Mouse (Mus musculus): ENCODE measurements around the gene Nceh1.
A peak's percentile ranks its signal among the peaks of the same experiment; 100 is the strongest.

Nceh1 gene

DNA sequence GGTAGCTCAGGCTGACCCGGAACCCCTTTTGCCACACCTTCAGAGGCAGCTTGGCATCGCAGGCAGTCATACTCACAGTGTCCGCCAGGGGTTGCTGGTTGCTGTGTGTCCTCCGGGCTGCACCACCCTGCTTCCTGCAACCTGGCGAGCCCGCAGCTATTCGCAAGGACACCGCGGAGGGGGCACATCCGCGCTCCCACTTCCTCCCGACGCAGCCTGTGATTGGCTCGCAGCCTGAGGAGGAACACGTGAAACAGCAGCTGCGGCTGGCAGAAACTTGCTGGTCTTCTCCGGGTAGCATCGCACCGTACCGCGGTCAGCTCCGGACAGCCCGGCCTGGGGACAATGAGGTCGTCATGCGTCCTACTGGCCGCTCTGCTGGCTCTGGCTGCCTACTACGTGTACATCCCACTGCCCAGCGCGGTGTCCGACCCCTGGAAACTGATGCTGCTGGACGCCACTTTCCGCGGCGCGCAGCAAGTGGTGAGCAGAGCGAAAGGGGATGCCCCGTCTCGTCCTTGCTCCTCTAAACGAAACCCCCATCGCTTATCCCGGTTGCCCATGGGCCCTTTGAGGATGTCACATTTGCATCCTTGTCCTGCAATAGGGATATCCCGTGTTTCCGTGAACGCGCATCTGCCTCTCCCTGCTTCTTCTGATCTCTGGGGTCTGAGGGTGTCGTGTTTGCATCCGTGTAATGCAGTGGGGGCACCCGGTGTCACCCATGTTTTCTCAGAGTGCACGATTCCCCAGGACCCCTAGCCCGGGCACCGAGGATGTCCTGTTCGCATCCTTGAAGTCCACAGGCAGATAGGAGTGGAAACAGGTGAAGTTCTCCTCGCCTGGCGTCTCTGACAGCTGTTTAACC is at the start of gene Nceh1:
Gene Nceh1, plus strand, starts transcription at position 233 of the 868 bp plus-strand sequence.
- peak; percentile 96 for DNase-seq

DNA sequence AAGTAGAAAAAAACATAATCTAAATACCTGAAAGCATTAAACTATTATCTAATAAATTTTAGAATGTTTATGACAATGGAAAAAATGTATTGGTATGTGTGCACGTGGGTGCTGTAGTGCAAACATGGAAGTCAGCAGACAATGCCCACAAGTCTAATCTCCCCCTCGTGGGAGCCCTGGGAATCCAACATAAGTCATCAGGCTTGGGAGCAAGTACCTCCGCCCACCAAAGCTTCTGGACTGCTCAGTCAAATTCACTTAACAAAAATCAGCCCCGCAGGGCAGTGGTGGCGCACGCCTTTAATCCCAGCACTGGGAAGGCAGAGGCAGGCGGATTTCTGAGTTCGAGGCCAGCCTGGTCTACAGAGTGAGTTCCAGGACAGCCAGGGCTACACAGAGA is 42.7 kb upstream of the Nceh1 start:
- no peak for DNase-seq

DNA sequence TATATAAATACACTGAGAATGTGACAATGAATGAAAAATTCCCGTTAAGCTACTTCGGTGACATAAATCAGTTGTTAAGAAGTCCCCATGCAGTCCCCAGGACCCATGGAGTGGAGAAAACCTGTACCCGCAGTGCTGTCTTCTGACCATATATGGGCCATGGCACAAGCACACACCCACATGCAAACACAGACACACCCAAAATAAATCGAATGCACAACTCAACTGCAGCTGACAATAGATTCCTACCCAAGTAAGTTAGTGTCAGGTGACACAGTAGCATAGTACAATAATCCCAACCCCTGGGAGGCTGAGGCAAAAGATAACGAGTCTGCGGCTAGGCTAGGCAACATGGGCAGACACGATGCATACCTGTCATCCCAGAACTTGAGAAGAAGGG is 39.2 kb upstream of the Nceh1 start:
- no peak for DNase-seq

DNA sequence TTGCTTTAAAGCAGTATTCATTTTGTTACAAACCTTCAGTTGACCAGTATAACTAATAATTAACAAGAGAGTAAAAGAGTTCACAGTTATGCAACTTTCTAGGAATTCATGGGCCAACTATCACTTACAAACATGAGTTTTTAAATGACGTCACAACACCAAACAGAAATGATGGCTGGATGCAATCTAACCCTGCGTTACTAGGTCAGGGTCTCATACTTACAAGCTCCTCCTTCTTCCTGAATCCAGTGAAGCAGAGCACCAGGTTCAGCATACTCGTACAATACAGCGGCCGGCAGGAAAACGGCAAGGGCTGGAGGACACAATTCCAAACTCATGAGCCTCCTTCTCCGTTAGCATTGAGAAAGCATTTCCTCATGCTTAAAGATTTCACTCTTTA is 37.0 kb upstream of the Nceh1 start:
- no peak for DNase-seq

DNA sequence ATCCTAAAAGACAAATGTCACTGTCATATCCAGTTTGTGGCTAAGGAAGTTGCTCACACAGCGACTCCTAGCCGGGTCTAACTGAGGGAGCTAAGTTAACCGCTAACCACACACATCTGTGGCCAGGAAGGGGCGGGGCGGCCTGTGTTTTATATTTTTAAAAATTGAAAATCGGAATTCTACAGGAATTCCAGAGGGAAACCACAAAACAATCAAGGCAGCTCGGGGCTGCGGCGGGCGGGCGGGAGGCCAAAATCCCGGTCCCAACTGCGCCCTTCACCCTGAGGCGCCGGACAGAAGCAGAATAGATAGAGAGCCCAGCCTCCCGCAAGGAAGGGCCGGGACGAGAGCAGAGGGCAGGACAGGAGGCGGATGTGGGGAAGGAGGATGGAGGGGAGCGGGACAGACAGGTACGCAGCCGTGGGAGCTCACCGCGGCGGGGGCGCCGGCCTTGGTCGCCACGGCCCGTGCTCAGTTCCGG is 29.5 kb upstream of the Nceh1 start:
- no peak for DNase-seq

DNA sequence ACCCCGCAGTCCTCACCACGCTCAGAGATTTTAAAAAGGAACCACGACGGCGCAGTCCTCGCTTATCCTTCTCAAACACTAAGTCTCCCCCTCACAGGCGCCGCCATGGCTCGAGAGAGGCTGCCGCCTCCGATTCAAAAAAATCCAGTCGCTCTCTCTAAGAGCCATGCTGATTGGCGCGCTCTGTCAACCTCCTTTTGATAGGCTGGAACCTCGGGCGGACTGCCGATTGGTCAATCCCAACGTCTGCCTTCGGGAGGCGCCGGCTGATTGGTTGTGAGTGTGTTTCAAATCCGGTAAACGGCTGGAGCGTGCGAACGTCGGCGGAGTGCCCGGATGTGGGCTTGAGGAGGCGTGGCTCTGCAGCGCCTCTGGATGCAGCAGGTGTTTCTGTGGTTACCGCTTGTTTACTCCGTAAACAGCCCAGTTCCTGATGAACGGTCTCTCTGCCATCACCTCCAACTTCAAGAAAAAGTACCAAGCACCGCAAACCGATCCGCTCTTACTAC is 29.0 kb upstream of the Nceh1 start, which contains the start of gene Ect2:
Gene Ect2, minus strand, starts transcription at position 178 of the 509 bp plus-strand sequence.
- peak; percentile 98 for DNase-seq

DNA sequence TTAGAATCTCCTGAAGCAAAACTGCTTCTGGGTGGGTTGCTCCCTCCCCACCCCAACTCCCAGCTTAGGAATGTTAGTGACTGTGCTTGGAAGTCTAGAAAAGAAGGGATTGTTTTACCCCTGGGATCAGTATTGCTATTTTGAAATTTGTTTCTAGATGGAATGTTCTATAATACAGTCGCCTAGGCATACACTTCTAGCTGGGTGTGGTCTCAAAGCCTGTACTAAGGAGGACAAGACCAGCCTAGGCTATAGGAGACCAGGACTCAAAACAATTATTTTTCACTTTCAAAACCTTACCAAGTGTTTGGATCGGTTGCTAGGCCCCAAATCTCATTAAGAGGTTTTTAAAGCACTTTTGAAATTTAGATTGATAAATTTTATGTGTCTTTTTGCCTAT is 28.5 kb upstream of the Nceh1 start:
- DNase-seq = no peak

DNA sequence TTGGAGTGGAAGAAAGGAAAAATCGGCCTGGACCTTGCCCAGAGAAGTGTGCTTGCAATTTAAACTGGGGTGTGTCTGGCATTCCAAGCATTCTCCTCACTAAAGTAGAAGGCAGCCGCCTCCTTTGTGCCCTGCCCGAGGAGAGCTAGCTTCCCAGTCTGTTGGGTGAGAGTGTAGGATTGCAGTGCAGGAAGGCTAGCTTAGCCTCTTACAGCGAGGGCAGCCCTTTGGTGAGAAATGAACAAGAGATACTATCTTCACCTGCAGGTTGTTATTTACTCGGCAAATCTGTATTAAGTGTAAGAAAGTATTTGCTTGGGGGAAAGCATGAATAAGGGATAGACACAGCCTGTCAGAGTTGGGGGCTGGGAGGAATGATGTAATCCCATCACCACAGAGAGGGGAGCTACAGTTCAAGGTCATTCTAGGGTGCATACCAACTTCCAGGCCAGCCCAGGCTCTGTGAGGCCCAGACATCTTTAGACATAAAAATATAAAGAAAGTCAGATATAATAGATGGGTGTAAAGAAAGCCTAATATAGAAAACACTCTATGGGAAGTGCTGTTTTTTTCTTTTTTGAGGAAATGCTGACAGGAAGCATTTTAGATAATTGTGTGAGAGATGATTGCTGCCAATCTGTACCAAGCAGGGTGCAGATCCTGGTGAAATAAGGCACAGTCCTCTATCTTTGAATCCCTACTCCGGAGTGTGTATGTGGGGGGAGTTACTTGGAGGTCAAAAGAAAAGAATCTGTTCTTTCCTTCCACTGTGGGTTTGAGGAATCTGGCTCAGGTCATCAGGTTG is 27.5 kb upstream of the Nceh1 start:
- peak; percentile 6 for DNase-seq

DNA sequence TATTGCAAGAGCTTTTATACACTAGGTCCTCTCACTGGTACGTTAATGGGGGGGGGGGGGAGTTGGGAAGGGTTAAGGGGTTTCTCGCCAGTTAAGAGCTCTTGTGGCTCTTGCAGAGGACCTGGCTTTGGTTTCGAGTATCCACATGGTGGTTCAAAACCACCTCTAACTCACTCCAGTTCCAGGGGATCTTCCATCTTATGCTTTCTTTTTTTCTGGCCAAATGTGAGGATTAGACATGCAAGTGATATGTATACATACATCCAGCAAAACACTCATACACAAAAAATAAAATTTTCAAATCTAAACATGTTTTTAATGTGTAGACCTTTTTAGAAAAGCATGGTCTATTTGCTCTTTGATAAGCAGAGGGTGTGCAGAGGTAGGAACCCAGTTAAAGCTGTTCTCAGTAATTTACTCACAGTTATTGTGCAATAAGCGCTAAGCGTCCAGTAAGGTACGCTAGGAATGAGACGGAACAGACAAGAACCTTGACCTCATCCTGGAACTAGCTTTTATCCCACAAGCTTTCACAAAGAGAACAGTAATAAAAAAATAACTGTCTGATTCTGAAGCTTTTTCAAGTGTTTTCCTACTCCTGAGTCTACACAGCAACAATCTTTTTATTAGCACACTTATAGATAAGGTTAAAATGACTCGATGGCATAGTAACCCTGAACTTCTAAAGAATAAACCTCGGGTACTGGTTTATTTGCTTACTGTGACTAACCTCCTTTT is 26.7 kb upstream of the Nceh1 start:
- no peak for DNase-seq

DNA sequence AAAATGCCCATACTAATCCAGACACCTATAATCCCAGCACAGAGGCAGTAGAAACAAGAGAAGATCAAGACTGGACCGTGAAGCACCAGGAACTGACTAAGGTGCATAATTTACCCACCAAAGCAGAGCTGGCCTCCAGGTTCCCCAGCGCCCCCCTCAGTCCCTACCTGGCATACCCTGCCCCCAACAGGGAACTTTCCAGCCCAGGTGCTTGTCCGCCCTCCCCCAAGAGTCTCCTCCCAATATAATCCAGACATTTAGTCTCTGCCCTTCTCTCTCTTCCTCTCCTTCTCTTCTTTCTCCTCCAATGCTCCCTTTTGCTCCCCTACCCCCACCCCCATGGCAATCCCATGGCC is 26.2 kb upstream of the Nceh1 start:
- DNase-seq = no peak

DNA sequence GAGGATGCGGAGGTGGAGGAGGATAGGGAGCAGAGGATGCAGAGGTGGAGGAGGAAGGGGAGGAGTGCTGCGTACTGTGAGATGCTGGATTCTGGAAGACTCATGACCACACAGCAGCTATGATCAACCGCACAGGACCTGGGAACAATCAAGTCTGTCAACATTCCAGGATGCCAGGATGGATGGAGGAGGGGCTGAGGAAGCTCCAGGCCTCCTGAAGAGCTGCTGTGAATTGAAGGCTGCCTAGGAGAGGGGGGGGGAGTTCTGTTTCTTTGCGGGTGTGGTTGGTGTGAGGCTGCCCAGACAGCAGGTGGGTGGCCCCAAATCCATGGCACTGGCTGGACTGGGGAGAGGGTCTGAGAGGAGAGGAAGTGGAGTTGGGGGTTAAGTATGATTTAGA is 23.9 kb upstream of the Nceh1 start:
- DNase-seq = no peak

DNA sequence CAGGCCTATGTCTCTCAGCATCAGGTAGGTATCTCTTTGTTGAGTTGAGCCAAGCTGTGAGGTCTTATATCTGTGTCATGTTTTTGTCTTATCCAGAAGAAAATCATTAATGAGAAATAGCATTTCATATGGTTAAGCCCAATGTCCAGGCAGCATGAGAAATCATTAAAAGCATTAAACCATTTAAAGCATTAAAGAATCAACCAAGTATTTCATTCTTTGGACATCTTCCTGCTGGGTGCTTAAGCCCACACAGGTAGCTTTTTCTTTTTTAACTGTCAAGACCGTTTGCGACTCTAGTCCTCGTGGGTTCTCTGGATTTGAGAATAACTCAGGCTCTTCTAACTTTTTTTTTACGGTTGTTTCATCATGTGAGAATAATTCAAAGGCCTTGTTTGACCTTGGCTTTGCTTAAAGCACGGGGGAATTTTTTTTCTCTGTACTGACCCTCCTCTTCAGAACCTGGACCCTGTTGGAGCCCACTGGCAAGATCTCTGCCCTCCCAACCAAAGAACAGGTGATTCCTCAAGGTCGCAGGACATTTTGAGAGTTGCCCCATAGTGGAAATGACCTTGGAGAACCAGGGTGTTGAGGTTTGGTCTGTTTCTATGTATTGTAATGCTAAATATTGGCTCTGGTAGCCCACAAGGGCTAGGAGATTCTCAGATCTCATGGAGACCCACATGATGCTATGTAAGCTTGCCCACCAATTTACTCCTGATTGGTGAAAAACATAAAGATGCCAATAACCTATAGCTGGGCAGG is 20.9 kb upstream of the Nceh1 start:
- DNase-seq = no peak

DNA sequence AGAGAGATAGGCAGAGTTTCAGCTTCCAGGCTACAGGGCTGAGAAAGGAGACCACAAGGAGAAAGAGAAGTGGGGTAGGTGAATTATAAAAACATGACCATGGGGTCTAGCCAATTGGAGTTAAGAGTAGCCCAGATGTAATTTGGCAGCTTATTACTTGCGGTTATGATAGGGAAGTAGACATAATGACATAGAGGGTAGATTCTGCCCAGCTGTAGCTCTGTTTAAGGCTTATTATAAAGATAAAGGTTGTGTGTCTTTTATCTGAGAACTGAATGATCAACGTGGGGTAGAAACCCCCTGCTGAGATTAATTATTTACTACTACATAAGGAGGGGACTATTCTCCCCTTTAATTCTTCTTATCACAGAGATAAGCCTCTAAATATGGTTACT is 20.4 kb upstream of the Nceh1 start:
- no peak for DNase-seq

DNA sequence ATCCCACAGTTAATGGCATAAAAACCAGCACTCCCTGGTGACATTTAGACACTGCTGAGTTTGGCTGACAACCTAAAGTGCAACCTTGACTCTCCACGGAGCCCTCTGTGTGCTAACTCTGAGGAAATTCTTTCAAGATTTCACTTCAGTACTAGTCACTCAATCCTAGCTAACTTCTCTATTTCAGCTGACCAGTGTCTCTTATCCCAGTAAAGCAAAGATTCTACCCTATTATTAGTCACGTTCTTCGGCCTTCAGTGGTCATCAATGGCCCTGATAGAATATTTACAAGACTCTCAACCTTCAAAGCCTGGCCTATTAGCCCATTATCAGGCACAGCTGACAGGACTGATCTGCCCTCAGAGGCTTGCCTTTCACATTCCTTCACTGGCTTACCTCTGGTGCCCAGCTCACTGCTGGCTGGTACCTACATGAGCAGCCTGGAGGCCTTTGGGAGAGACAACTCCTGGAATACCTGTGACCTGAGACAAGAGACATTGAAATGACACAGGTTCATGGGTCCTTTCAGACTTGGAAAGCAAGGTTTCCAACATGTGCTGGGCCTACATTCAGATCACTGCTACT is 17.2 kb upstream of the Nceh1 start:
- no peak for DNase-seq

DNA sequence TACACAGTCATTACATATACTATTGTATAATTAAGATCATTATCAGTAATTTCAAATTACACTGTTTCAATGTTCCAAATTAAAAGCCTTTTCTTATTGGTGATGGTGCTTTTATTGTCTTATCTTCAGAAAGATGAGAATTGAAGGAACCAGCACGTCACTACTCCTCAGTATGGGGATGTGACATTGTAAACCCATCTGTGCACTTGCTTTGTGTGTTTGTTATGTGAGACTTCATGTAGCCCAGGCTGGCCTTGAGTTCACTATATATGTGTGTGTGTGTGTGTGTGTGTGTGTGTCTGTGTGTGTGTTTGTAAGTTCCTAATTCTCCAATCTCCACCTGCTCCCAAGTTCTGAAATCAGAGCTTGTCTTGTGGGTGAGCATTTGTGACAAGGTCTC is 12.5 kb upstream of the Nceh1 start:
- DNase-seq = no peak

DNA sequence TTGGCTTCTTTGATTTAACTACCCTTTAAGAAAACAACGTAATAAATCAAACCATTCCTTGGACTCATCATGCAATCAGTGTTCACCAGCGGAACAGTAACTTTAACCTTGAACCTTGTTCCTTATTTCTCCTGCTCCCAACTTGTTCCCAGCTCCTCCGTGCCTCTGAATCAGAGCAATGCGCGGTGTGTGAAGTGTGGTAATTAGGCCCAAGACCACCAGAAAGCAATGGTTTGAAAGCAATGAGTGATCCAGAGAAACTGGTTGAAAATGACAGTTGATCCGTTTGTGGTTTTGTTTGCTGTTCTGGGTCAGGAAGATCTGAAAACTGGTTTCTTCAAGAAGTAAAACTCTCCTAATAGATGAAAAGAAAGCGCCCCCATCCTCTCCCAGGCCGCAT is 3.1 kb upstream of the Nceh1 start:
- DNase-seq = no peak

DNA sequence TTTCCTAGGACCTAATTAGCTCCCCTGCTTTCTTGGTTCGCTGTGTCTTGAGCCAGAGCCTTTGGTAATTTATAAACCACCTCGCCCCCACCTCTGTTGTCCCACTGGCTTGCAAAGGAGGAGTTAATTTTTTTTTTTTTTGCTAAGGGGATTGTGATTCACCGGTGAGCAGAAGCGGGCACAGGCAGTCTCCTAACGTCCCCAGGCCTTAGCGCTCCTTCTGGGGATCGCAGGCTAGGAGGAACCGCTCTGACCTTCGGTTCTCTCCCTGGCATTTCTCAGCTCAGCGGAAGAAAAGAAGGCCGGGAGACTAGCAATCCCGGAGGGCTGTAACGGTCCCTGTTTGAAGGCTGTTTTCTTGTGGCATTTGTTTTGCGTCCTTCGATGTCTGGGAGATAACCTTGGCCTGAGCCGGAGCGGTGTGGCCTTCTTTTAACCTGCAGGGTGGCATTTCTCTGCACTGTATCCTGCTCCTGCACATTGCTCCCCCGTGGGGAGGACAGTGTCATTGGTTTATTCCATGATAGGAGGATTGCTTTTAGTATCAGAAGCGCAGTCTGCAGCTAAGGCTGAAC is 923 bp downstream of the Nceh1 start:
- peak; percentile 71 for DNase-seq

DNA sequence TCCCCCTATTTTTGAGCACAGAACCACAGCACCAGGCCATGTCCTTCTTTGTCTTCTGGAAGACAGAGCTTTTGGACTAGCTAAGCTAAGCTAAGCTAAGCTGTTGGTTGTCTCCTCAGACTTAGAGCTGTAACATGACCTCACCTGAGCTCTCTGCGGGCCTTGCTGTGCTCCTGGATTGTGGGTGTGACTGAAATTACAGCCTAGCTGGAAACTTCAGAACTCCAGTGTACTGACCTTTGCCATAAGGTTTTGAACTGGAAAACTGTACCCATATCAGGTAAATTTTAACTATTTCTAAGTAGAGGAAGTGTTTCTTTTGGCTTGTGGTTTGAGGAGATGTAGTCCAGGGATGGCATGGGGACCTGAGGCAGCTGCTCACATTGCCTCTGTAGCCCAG is 5.6 kb downstream of the Nceh1 start:
- no peak for DNase-seq

DNA sequence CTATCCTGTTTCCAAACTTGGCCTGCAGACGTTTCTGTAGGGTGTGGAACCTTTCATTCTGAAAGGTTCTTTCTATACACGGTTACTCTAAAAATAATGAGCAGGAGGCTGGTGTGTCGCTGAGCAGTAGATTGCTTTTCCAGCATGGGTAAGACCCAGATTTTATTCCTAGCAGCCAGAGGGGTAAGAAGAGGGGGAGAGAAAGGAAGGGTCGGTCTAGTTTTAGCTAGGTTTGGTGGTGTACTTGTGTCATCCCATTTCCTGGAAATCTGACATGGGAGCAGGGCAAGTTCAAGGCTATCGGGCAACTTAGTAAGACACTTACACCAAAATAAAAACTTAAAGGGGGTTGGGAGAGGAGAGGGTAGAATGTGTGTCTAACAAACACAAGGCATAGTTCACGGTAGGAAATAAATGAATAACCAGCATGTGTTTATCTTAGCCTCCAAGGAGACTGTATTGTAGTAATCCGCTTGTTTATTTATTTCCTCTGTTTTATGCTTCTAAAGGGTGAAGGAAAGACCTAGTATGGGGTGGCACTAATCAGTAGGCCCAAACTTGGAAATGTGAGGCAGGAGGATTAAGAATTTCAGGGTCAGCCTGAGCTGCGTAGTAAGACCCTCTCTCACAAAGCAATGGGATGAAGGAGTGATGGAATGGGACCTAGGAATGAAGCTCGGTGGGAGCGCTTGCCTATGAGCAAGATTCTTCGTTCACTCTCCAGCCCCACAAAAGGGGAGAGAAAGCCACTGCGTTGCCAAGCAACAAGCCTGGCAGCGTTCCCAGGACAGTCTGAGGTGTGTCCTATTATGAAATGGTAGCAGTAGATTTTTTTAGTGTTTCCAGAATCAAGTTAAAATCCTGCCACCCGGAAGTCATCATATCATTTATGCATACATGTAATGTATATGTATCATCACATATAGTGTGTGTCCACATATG is 6.8 kb downstream of the Nceh1 start:
- peak; percentile 48 for DNase-seq

DNA sequence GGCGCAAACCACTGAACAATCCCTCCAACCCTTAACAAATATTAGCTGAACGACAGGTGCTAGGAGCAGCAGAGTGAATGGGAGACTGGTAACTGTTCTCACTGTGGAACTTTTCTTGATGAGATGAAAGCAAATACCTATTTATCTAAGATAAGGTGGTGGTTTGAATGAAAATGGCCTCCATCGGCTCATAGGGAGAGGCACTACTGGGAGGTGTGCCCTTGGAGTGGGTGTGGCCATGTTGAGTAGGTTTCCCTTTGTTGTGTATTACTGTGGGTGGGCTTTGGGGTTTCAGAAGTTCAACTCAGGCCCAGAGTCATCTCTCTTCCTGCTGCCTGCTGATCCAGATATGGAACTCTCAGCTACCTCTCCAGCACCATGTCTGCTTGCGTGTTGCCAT is 8.1 kb downstream of the Nceh1 start:
- no peak for DNase-seq

Measured in cerebellum, adult 9-11 months (tissue).